Mouse (Mus musculus) midbrain, embryonic 16.5 days (tissue): ENCODE data around the gene Tbc1d13. TPM values are rescaled to one million over a fixed set of nuclear protein-coding genes. Genes with fewer than 3 reads are reported as not detected.

Experiments
- ATAC-seq: fragments of 200-750 bp; cut with Nextera tagmentation; 2 replicates; pipeline ENCODE4 v1.8.0; 2017; ENCODE audit warnings: moderate TSS enrichment
- H3K27ac ChIP-seq: fragments of 300-500 bp; sonication (generic); 2 replicates; pipeline ENCODE4 v1.5.1; 2014; ENCODE audit warnings: mild to moderate bottlenecking, low read length, mixed read lengths
- H3K27me3 ChIP-seq: fragments of 300-500 bp; sonication (generic); 2 replicates; pipeline ENCODE4 v1.6.1; 2014; ENCODE audit warnings: low read depth, low read length, mixed read lengths; ENCODE audit not compliant: control insufficient read depth, insufficient read depth
- H3K36me3 ChIP-seq: fragments of 300-500 bp; sonication (generic); 2 replicates; pipeline ENCODE4 v1.6.1; 2014; ENCODE audit warnings: mild to moderate bottlenecking, low read length, moderate library complexity, mixed read lengths; ENCODE audit not compliant: control insufficient read depth, insufficient read depth
- H3K4me1 ChIP-seq: fragments of 300-500 bp; sonication (generic); 2 replicates; pipeline ENCODE4 v1.6.1; 2014; ENCODE audit warnings: mild to moderate bottlenecking, low read length, mixed read lengths; ENCODE audit not compliant: control insufficient read depth, insufficient read depth
- H3K4me2 ChIP-seq: fragments of 300-500 bp; sonication (generic); 2 replicates; pipeline ENCODE4 v1.6.1; 2014; ENCODE audit warnings: mild to moderate bottlenecking, low read length, mixed read lengths
- H3K4me3 ChIP-seq: fragments of 300-500 bp; sonication (generic); 2 replicates; pipeline ENCODE4 v1.5.1; 2014; ENCODE audit warnings: low read depth, mild to moderate bottlenecking, low read length, moderate library complexity, mixed read lengths
- H3K9ac ChIP-seq: fragments of 300-500 bp; sonication (generic); 2 replicates; pipeline ENCODE4 v1.6.1; 2014; ENCODE audit warnings: low read depth, low read length, mixed read lengths
- H3K9me3 ChIP-seq: fragments of 300-500 bp; sonication (generic); replicated peaks from 2 replicates; pipeline ENCODE4 v1.6.1; 2014; ENCODE audit warnings: mild to moderate bottlenecking, low read length, mixed read lengths; ENCODE audit not compliant: control insufficient read depth, poor library complexity, severe bottlenecking
- WGBS: fragments of 180-500 bp; shearing (Covaris S2); extraction: QIAGEN DNeasy Blood & Tissue Kit; methylation state at CpG from one replicate; pipeline ENCODE4 v1.1.7; 2014; 5-methylcytosine and 5-hydroxymethylcytosine counted together
- polyA plus RNA-seq: library from polyadenylated mRNA; unstranded; fragments of >200 nt; fragmentation: Nextera tagmentation; extraction: Ambion mirVana; gene quantifications from 2 replicates; pipeline ENCODE4 v1.2.1, GENCODE M21; 2015

Gene Tbc1d13
- polyA plus RNA-seq, 1 experiment from 2014 or later = 11.8 TPM

GRCm38 (mm10) chr2:30200388-30200925, 66.9 kb downstream of the Tbc1d13 start:
- H3K36me3 ChIP-seq = no peaks in the 10 kb centered on the region
- H3K4me2 ChIP-seq = no peak overlapping the region
- peaks cover 6% of the 10 kb centered on the region for H3K4me1 ChIP-seq
- H3K27me3 ChIP-seq = no peaks in the 10 kb centered on the region
- WGBS = 89% methylated on average over 5 of the region's 5 CpGs
- H3K27ac ChIP-seq = no peak overlapping the region
- no peak overlapping the region for H3K9ac ChIP-seq
- no peak for ATAC-seq
- H3K9me3 ChIP-seq = no peaks in the 10 kb centered on the region
- no peak overlapping the region for H3K4me3 ChIP-seq

Other genes with a start within 250 kb of the Tbc1d13 start
- gene Odf2, start 244.5 kb upstream of the Tbc1d13 start, polyA plus RNA-seq = 66.2 and 69.9 TPM in 2 replicates
- 65.3 and 72.9 TPM in 2 replicates for gene Gle1, start 198.3 kb upstream of the Tbc1d13 start, polyA plus RNA-seq
- 240 and 243 TPM in 2 replicates for gene Sptan1, start 168.2 kb upstream of the Tbc1d13 start, polyA plus RNA-seq
- 82.5 and 85.9 TPM in 2 replicates for gene Wdr34, start 84.9 kb upstream of the Tbc1d13 start, polyA plus RNA-seq
- 314 and 357 TPM in 2 replicates for gene Set, start 76.4 kb upstream of the Tbc1d13 start, polyA plus RNA-seq
- 1.5 and 2.1 TPM in 2 replicates for gene Pkn3, start 56.1 kb upstream of the Tbc1d13 start, polyA plus RNA-seq
- 21.1 and 26.9 TPM in 2 replicates for gene Zdhhc12, start 40.1 kb upstream of the Tbc1d13 start, polyA plus RNA-seq
- 13.1 and 13.5 TPM in 2 replicates for gene Zer1, start 9.2 kb upstream of the Tbc1d13 start, polyA plus RNA-seq
- gene Endog, start 37.7 kb downstream of the Tbc1d13 start, polyA plus RNA-seq = 22.6 and 27.0 TPM in 2 replicates
- 63.0 and 67.3 TPM in 2 replicates for gene Spout1, start 44.7 kb downstream of the Tbc1d13 start, polyA plus RNA-seq
- 13.4 and 15.8 TPM in 2 replicates for gene Kyat1, start 72.1 kb downstream of the Tbc1d13 start, polyA plus RNA-seq
- 55.4 and 57.8 TPM in 2 replicates for gene Lrrc8a, start 104.0 kb downstream of the Tbc1d13 start, polyA plus RNA-seq
- gene Gm28035, start 106.8 kb downstream of the Tbc1d13 start, polyA plus RNA-seq = 0.26 and 0.27 TPM in 2 replicates
- gene Phyhd1, start 132.5 kb downstream of the Tbc1d13 start, polyA plus RNA-seq = 6.1 and 7.2 TPM in 2 replicates
- not detected in 2 replicates for gene Gm28038, start 147.3 kb downstream of the Tbc1d13 start, polyA plus RNA-seq
- 38.0 and 40.9 TPM in 2 replicates for gene Dolk, start 152.6 kb downstream of the Tbc1d13 start, polyA plus RNA-seq
- 18.9 and 19.6 TPM in 2 replicates for gene Nup188, start 152.7 kb downstream of the Tbc1d13 start, polyA plus RNA-seq
- gene Sh3glb2, start 225.6 kb downstream of the Tbc1d13 start, polyA plus RNA-seq = 206 and 218 TPM in 2 replicates
- gene Miga2, start 230.5 kb downstream of the Tbc1d13 start, polyA plus RNA-seq = 32.9 and 35.0 TPM in 2 replicates